Mouse (Mus musculus) embryo, embryonic 10.5 days (tissue): ENCODE data around the gene Arl2bp.

Experiments
- DNase-seq: peaks from one replicate; pipeline ENCODE4 v3.0.0-alpha.2; 2015; ENCODE audit warnings: low spot score

Arl2bp gene

GRCm38 (mm10) chr8:94695994-94696384 lies 29.6 kb downstream of the Arl2bp start, which contains the start of gene Pllp:
Pllp (minus strand) TSS chr8:94696278.
- peak; percentile 53 for DNase-seq

DNA sequence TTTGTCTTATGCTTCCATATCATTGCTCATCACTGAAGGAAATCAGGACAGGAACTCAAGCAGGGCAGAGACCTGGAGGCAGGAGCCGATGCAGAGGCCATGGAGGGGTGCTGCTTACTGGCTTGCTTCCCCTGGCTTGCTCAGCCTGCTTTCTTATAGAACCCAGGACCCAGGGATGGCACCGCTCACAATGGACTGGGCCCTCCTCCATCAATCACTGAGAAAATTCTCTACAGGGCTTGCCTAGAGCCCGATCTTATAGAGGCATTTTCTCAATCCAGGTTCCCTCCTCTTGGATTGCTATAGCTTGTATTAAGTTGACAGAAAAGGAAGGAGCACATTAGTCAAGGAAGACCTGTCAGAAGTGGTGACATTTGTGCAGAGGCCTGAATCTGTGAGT lies 30.2 kb downstream of the Arl2bp start:
- no peak for DNase-seq

DNA sequence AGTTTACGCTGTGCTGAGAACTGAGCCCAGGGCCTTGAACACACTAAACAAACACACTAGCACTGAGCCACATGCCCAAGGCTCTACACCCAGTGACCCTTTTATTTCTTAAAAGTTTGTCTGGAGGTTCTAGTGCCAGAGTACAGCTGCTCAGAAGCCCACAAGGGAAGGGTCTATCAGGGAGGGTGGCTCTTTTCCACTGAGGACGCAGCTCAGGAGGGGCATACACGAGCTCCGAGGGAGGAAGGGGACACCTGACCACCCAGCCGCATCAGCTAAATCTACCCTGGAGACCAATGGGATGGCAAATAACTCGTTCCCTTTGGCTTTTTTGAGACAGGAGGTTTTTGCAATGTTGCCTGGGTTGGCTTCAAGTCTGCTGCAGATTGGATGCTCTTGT lies 31.6 kb downstream of the Arl2bp start:
- no peak for DNase-seq

DNA sequence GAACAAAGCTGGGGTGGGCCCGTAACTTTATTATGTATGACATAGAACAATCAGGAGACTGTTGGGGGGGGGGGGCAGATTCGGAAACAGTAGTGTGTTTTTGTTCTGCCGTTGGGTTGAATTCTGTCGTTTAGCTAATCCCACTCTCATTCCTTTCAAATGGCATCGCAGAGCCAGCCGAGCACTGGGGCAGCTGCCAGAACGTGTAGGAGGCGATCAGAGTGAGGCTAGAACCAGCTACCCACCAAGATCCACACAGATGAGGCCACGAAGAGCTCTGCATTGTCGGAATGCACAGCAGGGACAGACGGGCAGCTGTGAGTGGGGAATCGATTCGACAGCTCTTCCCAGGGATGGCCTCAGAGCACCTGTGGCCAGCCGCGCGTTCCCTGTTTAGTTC lies 33.0 kb downstream of the Arl2bp start:
- no peak for DNase-seq

DNA sequence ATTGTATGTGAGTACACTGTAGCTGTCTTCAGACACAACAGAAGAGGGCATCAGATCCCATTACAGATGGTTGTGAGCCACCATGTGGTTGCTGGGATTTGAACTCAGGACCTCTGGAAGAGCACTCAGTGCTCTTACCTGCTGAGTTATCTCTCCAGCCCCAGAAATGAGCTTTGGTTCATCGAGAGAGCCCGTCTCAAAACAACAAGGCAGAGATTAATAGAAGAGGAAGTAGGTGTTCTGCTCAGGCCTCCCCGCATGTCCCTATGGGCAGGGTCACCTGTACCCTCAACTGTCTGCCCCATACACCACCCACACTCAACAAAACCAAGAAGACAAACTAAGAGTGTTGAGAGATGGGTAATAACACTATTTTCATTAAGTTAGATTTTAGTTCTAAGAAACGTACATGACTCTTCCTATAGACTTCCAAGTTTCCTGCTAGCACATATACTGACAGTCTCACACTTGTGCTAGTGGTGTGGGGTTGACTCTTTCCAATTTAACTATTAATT lies 34.1 kb downstream of the Arl2bp start:
- DNase-seq = no peak

- DNase-seq = no peak
Measured at GRCm38 (mm10) chr8:94702156-94702555, 35.8 kb downstream of the Arl2bp start.

DNA sequence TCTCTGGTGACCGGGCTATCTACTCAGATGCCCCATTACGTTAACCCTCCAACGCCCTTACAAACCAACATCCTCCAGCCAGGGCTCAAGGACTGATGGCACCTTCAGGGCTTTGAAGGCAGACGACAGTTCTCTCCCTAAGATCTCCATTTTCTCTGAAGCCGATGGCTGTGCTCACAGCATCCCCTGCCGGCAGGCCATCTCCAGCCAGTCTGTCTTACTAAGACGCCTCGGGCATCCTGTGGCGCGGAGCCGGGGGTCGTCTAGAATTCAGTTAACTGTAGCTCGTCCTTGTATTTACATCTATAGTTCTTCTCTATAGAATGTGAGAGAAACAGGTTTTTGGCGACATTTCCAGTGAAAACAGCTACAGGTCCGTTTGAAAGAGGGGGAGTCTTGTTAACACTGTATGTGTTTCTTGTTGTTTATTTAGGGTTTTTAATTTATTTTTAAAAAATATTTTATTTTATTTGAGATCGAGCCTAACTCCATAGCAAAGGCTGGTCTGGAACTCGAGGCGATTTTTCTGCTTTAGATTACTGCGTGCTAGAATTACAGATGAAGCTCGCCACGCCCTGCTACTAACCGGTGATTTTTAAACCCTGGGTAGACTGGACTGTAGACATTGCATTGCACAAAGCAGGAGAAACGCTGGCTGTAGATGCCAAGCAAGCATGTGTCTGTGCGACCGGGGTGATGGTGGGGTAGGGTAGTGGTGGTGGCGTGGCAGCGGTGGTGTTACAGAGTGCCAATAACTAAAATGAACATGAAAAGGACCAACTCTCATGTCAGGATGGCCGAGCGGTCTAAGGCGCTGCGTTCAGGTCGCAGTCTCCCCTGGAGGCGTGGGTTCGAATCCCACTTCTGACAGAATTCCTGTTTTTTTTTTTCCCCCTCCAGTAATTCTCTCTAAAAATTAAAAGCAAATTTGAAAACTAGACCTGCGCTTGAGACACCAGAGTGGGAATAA lies 36.7 kb downstream of the Arl2bp start:
- DNase-seq = peak; percentile 94

DNA sequence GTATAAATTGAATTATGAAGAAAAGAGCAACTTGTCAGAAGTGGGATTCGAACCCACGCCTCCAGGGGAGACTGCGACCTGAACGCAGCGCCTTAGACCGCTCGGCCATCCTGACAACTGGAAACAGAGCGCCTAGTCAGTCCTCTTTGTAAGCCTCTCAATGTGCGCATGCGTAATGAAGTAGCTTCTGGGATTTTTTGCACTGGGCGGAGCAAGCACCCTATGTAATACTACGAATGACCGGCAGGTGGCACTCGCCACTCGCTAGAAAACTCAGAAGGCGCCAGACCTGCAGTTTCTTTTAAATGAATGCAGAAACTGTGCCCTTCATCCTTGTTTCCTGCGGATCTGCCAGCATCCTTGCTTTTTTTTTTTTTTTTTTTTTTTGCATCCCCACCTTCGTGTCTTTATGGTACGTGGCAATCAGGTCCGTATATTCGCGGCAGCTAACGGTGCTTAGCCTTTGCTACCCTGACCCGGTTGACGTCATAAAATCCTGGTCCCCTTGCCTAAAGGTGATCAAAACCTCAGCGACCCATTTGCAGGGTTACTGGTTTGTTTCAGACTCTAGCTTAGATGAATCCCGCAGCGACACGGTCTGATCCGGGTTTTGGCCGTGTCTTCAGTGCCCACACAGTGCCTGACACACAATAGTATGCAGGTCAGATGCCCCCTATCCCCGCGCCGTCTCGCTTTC lies 37.7 kb downstream of the Arl2bp start:
- DNase-seq = peak; percentile 99

DNA sequence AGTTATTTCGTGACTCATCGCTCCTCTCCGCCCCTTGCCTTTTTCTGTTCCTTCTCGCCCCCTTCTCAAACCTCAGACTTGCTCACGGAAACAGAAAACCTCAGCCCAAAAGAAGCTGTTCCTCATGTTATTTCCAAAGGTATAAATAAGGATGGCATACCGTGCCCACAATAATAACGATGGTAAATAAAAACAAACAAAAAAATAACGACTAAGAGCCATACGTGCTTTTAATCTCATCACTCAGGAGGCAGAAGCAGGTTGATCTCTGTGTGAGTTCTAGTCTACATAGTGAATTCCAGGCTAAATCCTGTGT lies 38.2 kb downstream of the Arl2bp start:
- no peak for DNase-seq

DNA sequence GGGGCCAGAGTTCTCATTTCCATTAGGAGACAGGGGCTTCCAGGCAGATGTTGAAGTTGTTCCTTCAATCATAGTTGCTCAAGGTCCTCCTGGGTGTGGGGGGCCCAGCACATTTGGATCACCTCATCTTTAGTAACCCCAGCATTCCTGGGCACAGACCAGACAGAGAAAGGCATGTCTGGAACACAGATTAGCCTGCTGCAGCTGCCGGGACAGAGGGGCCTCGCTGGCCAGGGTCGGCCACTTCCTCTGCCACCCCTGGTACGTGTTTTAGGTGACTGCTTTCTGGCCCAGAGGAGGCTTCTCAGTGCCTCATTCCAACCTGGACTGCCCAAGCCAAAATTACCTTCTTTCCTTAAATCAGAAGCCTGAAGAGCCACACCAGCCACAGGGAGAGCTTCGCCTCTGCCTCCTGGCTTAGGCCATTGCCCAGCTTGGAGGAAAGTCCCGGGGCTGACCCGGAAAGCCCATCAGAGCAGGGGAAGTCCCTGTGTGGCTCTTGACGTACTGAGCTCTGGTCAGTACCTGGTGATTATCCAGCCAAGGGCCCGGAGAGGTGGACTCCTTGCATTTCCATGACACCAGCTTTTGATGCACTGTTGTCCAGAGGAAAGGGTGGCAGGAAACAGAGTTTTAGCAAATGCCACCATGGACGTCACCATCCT lies 39.3 kb downstream of the Arl2bp start:
- no peak for DNase-seq

- DNase-seq = no peak
Measured at GRCm38 (mm10) chr8:94706732-94707395, 40.5 kb downstream of the Arl2bp start.

DNA sequence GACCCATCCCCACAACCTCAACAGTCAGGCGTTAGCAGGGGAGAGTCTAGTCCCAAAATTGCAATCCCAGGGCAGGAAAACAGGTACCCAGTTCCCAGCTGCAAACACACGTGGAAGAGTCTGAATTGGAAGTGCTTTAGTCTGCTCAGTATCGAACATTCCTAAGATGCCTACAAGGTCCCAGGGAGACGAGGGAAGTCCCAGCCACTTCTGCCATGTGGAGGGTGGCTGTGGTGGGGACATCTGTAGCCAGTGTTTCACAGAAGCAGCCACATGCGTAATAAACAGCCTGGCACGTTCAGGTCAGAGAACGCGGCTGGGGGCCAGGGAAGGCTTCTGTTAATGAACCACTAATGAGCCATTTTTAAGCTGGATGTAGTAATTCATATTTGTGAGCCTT lies 43.9 kb downstream of the Arl2bp start:
- no peak for DNase-seq

GRCm38 (mm10) chr8:94711160-94711718 lies 44.8 kb downstream of the Arl2bp start:
- no peak for DNase-seq

DNA sequence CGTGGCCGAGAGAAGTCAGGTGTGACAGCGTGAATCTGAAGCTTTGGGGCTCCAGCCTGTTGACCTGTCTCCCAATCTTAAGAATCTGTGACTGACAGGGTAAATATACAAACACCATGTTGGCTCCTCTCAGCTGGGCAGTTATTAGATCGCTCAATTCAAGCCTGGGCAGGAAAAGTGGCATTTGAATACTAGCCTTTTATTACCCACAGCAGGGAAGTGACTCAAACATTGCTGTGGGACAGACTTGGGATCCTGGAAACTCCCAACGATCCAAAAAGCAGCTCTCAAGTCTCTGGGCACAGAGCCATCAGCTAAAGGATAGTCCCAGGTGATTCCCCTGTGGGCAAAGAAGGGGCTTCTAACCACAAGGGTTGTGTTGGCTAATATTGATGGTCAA lies 48.2 kb downstream of the Arl2bp start:
- DNase-seq = no peak

- no peak for DNase-seq
Measured at GRCm38 (mm10) chr8:94715871-94716270, 49.5 kb downstream of the Arl2bp start.

DNA sequence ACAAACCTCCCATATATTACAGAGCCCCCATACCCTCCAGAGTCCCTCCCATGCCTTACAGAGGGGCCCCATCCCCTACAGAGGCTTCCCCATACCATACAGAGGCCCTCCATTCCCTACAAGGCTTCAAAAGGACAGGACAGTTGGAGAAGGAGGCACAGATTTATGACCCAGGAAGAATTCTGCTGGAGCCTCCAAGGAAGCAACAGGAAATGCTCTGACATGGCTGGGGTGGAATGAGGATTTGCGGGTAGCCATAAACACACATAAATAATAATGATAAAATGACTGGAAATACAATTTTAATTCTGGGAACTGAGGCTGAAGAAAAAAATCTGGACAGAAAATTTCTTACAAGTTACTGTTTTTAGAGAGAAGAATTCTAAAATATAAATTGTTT lies 50.4 kb downstream of the Arl2bp start:
- no peak for DNase-seq
